ENCODE assay signal across 8 mouse cellular contexts in the genomic region with DNA sequence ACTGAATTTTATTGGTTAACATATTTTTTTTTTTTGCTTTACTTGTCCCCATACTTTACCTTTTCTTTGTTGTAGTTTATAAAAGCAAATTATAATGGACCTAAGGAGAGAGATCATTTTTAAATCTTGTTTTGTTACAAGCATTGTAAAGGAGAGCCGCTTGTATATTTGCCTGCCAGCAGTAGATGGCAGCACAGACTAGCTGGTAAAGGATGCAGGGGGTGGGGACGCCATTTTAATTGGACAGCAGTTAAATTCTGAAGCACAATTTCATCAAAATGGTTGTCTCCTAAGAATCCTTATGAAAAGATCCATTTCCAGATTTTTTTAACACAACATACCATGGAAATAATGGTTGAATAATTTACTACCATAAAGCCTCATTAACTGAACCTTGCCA.
DNase-seq lines count a peak whose midpoint lies in the region; ATAC-seq and TF ChIP-seq lines count a peak whose summit lies in the region.

No protein-coding gene starts in this region.

- TF ChIP-seq POLR2A in heart, adult 2 months (IDR thresholded peaks at IDR 0.05; ENCODE audit: insufficient read depth, low read depth, low read length): no peak

- H3K9ac ChIP-seq in heart, adult 2 months (ENCODE audit: low read depth, low read length): no peak overlapping the region

- no peak overlapping the region for H3K4me3 ChIP-seq in heart, adult 2 months

- H3K36me3 ChIP-seq in heart, adult 2 months (ENCODE audit: control insufficient read depth, insufficient read depth, low read length): no peaks in the 10 kb centered on the region

- peak; percentile 64 for TF ChIP-seq CTCF in heart, adult 2 months (IDR thresholded peaks at IDR 0.05)

- H3K27me3 ChIP-seq in heart, adult 2 months (ENCODE audit: control insufficient read depth, insufficient read depth, low read length): no peaks in the 10 kb centered on the region

- no peak for TF ChIP-seq EP300 in heart, adult 2 months (IDR thresholded peaks at IDR 0.05; ENCODE audit: insufficient read depth, low read depth, low read length)

- no peak overlapping the region for H3K27ac ChIP-seq in heart, adult 2 months

- no peaks in the 10 kb centered on the region for H3K4me1 ChIP-seq in heart, adult 2 months (ENCODE audit: control insufficient read depth, insufficient read depth, low read length)

- intact Hi-C loops in heart, adult 2 months (cut with DNase I): no loop called here
- intact Hi-C loops in heart, postnatal 25 days (cut with DNase I): loop anchor here (2.0 kb wide), 1 partner anchor 256 kb away; no protein-coding TSS in a partner anchor

- peak in 1 of 2 experiments; percentile 18 for DNase-seq in heart, adult 2 months
- DNase-seq in heart, postnatal 25 days (ENCODE audit: low spot score): no peak
- peak; percentile 2 for DNase-seq in right cerebral cortex, adult 18-20 months
- DNase-seq in right cerebral cortex, postnatal 36 days (ENCODE audit: low spot score in 2 of 2): no peak
- DNase-seq in kidney, postnatal 4 days: peak; percentile 56 to 64
- peak; percentile 5 for DNase-seq in right cerebral cortex, postnatal 25 days
- DNase-seq in Muller cell, postnatal 12 days (ENCODE audit: inconsistent ontology term): no peak

- no peaks in the 10 kb centered on the region for H3K79me2 ChIP-seq in heart, adult 2 months (replicated peaks; ENCODE audit: control insufficient read depth, insufficient read depth, low read length)

- peak; percentile 93 for ATAC-seq in common myeloid progenitor, adult 5-6 weeks (replicated peaks; ENCODE audit: low read depth, poor library complexity, severe bottlenecking)

- WGBS in heart, adult 2 months: 16% methylated on average over 2 of the region's 2 CpGs

Comparison
In these comparisons a context has a peak if more than half of its experiments do, and no peak if none do; other contexts are left out.
1. DNase-seq: peak in right cerebral cortex, adult 18-20 months (single experiment), kidney, postnatal 4 days (2 of 2) and right cerebral cortex, postnatal 25 days (single experiment); none in heart, postnatal 25 days (single experiment), right cerebral cortex, postnatal 36 days (0 of 2) and Muller cell, postnatal 12 days (single experiment).